Mouse (Mus musculus) brain, embryonic 14.5 days (tissue): ENCODE data around the gene Rnf43.

Experiments
- CTCF ChIP-seq: fragments of 200-500 bp; IDR thresholded peaks from 2 replicates; pipeline ENCODE4 v1.5.1; 2012; ENCODE audit warnings: inconsistent platforms, mild to moderate bottlenecking, moderate library complexity, borderline replicate concordance; ENCODE audit not compliant: insufficient read depth, insufficient read length; ENCODE audit errors: extremely low read depth
- POLR2A ChIP-seq: fragments of 200-500 bp; IDR thresholded peaks from 2 replicates; pipeline ENCODE4 v1.6.1; 2012; ENCODE audit warnings: mild to moderate bottlenecking, inconsistent platforms, borderline replicate concordance; ENCODE audit not compliant: poor library complexity, insufficient read depth, insufficient read length, severe bottlenecking; ENCODE audit errors: extremely low read depth

- TF ChIP-seq POLR2A: no peak
- no peak for TF ChIP-seq CTCF
Measured at GRCm38 (mm10) chr11:87665658-87666057, 3.1 kb downstream of the Rnf43 start.
